ENCODE assay signal across 19 mouse cellular contexts in genomic region chr17:4910182-4910581, GRCm38 (mm10).
DNase-seq lines count a peak whose midpoint lies in the region; ATAC-seq and TF ChIP-seq lines count a peak whose summit lies in the region.
"Had no signal": no experiment of that assay in that cellular context is flagged by ENCODE, and none has a peak within 500 bp of the region (broad histone marks: within the 10 kb centered on the region; RNA-seq: fewer than 3 reads in every experiment).

No protein-coding gene starts in this region.

- H3K9me3 ChIP-seq in midbrain, embryonic 10.5 days (replicated peaks), result no peaks in the 10 kb centered on the region
- no peaks in the 10 kb centered on the region for H3K9me3 ChIP-seq in midbrain, embryonic 16.5 days (replicated peaks; ENCODE audit: control insufficient read depth, low read length, poor library complexity, severe bottlenecking)
- H3K9me3 ChIP-seq in forebrain, embryonic 14.5 days (replicated peaks; ENCODE audit: control insufficient read depth, low read length), result no peaks in the 10 kb centered on the region
- H3K9me3 ChIP-seq: embryonic facial prominence, embryonic 13.5 days; forebrain, embryonic 15.5 days; heart, embryonic 13.5 days; hindbrain, embryonic 13.5 days had no signal

- H3K4me2 ChIP-seq in midbrain, embryonic 16.5 days (ENCODE audit: low read length), result no peak overlapping the region
- no peak overlapping the region for H3K4me2 ChIP-seq in forebrain, embryonic 14.5 days (ENCODE audit: low read length)
- H3K4me2 ChIP-seq: embryonic facial prominence, embryonic 13.5 days; forebrain, embryonic 15.5 days; heart, embryonic 13.5 days; hindbrain, embryonic 13.5 days had no signal

- H3K9ac ChIP-seq in midbrain, embryonic 16.5 days (ENCODE audit: low read depth, low read length), result no peak overlapping the region
- no peak overlapping the region for H3K9ac ChIP-seq in forebrain, embryonic 14.5 days (ENCODE audit: low read length)
- H3K9ac ChIP-seq: embryonic facial prominence, embryonic 13.5 days; forebrain, embryonic 15.5 days; heart, embryonic 13.5 days; hindbrain, embryonic 13.5 days had no signal

- no peak for ATAC-seq in midbrain, embryonic 16.5 days
- no peak for ATAC-seq in forebrain, embryonic 14.5 days
- ATAC-seq: forebrain, embryonic 15.5 days; hindbrain, postnatal 0 days; intestine, embryonic 16.5 days had no signal

- H3K27me3 ChIP-seq in midbrain, embryonic 10.5 days (ENCODE audit: low read depth, poor library complexity, severe bottlenecking), result peaks cover 6% of the 10 kb centered on the region; the same call in 1 of the 2 replicates
- H3K27me3 ChIP-seq in midbrain, embryonic 16.5 days (ENCODE audit: control insufficient read depth, insufficient read depth, low read depth, low read length), result no peaks in the 10 kb centered on the region
- H3K27me3 ChIP-seq in forebrain, embryonic 14.5 days (replicated peaks; ENCODE audit: control insufficient read depth, insufficient read depth, low read length), result no peaks in the 10 kb centered on the region
- H3K27me3 ChIP-seq: embryonic facial prominence, embryonic 13.5 days; forebrain, embryonic 15.5 days; heart, embryonic 13.5 days; hindbrain, embryonic 13.5 days had no signal

- no peaks in the 10 kb centered on the region for H3K36me3 ChIP-seq in midbrain, embryonic 10.5 days
- H3K36me3 ChIP-seq in midbrain, embryonic 16.5 days (ENCODE audit: control insufficient read depth, insufficient read depth, low read length), result no peaks in the 10 kb centered on the region
- no peaks in the 10 kb centered on the region for H3K36me3 ChIP-seq in forebrain, embryonic 14.5 days (ENCODE audit: control insufficient read depth, insufficient read depth, low read length)
- H3K36me3 ChIP-seq: embryonic facial prominence, embryonic 13.5 days; forebrain, embryonic 15.5 days; heart, embryonic 13.5 days; hindbrain, embryonic 13.5 days had no signal

- no peak overlapping the region for H3K4me3 ChIP-seq in gastrocnemius, adult 2 months
- no peak overlapping the region for H3K4me3 ChIP-seq in midbrain, embryonic 10.5 days
- H3K4me3 ChIP-seq in midbrain, embryonic 16.5 days (ENCODE audit: low read depth, low read length), result no peak overlapping the region
- no peak overlapping the region for H3K4me3 ChIP-seq in forebrain, embryonic 14.5 days (ENCODE audit: low read depth, low read length)
- H3K4me3 ChIP-seq: embryonic facial prominence, embryonic 13.5 days; forebrain, embryonic 15.5 days; heart, embryonic 13.5 days; hindbrain, embryonic 13.5 days had no signal

- WGBS in midbrain, embryonic 10.5 days, result 81% methylated on average over 5 of the region's 5 CpGs
- 90% methylated on average over 5 of the region's 5 CpGs for WGBS in midbrain, embryonic 16.5 days
- 80% methylated on average over 5 of the region's 5 CpGs for WGBS in forebrain, embryonic 14.5 days

- peaks cover 21% of the 10 kb centered on the region for H3K4me1 ChIP-seq in midbrain, embryonic 10.5 days
- peaks cover 16% of the 10 kb centered on the region for H3K4me1 ChIP-seq in midbrain, embryonic 16.5 days (ENCODE audit: control insufficient read depth, insufficient read depth, low read length)
- peaks cover 9% of the 10 kb centered on the region; the same call in 1 of the 2 replicates for H3K4me1 ChIP-seq in forebrain, embryonic 14.5 days (ENCODE audit: control insufficient read depth, insufficient read depth, low read length)

- peak overlapping the region; percentile 97; the same call in 1 of the 2 replicates for H3K27ac ChIP-seq in gastrocnemius, adult 2 months
- H3K27ac ChIP-seq in midbrain, embryonic 10.5 days (replicated peaks), result no peak overlapping the region
- no peak overlapping the region for H3K27ac ChIP-seq in midbrain, embryonic 16.5 days (ENCODE audit: low read length)
- H3K27ac ChIP-seq in forebrain, embryonic 14.5 days (ENCODE audit: low read depth, low read length), result no peak overlapping the region
- H3K27ac ChIP-seq: embryonic facial prominence, embryonic 13.5 days; forebrain, embryonic 15.5 days; heart, embryonic 13.5 days; hindbrain, embryonic 13.5 days; hindbrain, postnatal 0 days had no signal

- TF ChIP-seq CTCF in gastrocnemius, adult 2 months (IDR thresholded peaks at IDR 0.05), result no peak

- intact Hi-C loops in gastrocnemius, adult 2 months (cut with DNase I), result loop anchor here (5.0 kb wide), 1 partner anchor 277 kb away; no protein-coding TSS in a partner anchor

- peak; percentile 40 for DNase-seq in gastrocnemius, adult 2 months
- DNase-seq in gastrocnemius, postnatal 25 days, result no peak
- peak; percentile 8 for DNase-seq in midbrain, embryonic 10.5 days (ENCODE audit: low spot score)
- peak; percentile 9 for DNase-seq in induced T-regulatory cell, adult 2 months (ENCODE audit: low read depth)
- no peak for DNase-seq in forebrain, embryonic 14.5 days (ENCODE audit: low spot score)
- DNase-seq in right cerebral cortex, postnatal 36 days (ENCODE audit: low spot score in 2 of 2), result no peak
- DNase-seq: cerebellum, adult 11 months; cerebellum, adult 9-11 months; cerebellum, postnatal 36 days; gastrocnemius, postnatal 10 days; heart, postnatal 4 days; kidney, adult 8-10 months had no signal

Comparison
In these comparisons a context has a peak if more than half of its experiments do, and no peak if none do; other contexts are left out.
1. DNase-seq: peak in gastrocnemius, adult 2 months (single experiment), midbrain, embryonic 10.5 days (single experiment) and induced T-regulatory cell, adult 2 months (single experiment); none in gastrocnemius, postnatal 25 days (single experiment), forebrain, embryonic 14.5 days (single experiment) and right cerebral cortex, postnatal 36 days (0 of 2).